Comparison of ENCODE assay signal across 23 mouse cellular contexts in genomic region chr3:59947294-59947950, GRCm38 (mm10). TPM values are rescaled to one million over a fixed set of nuclear protein-coding genes. Genes with fewer than 3 reads are reported as not detected.
DNase-seq lines count a peak whose midpoint lies in the region; ATAC-seq and TF ChIP-seq lines count a peak whose summit lies in the region.
"Had no signal": no experiment of that assay in that cellular context is flagged by ENCODE, and none has a peak within 500 bp of the region (broad histone marks: within the 10 kb centered on the region; RNA-seq: fewer than 3 reads in every experiment).

No protein-coding gene starts in this region.

- H3K9me3 ChIP-seq in midbrain, embryonic 12.5 days: no peaks in the 10 kb centered on the region
- no peaks in the 10 kb centered on the region for H3K9me3 ChIP-seq in midbrain, embryonic 15.5 days
- H3K9me3 ChIP-seq: forebrain, embryonic 10.5 days; limb, embryonic 12.5 days; liver, embryonic 12.5 days had no signal

- no peak overlapping the region for H3K4me3 ChIP-seq in midbrain, embryonic 12.5 days
- no peak overlapping the region for H3K4me3 ChIP-seq in midbrain, embryonic 15.5 days
- H3K4me3 ChIP-seq in cerebellum, adult 2 months (replicated peaks; ENCODE audit: insufficient read depth, low read depth, low read length): no peak overlapping the region
- H3K4me3 ChIP-seq: forebrain, embryonic 10.5 days; gastrocnemius, adult 2 months; limb, embryonic 12.5 days; liver, embryonic 12.5 days had no signal

- no peak for TF ChIP-seq CTCF in cerebellum, adult 2 months (IDR thresholded peaks at IDR 0.05; ENCODE audit: borderline replicate concordance, insufficient read depth, low read depth, low read length)

- no peaks in the 10 kb centered on the region for H3K27me3 ChIP-seq in midbrain, embryonic 12.5 days
- no peaks in the 10 kb centered on the region for H3K27me3 ChIP-seq in midbrain, embryonic 15.5 days (replicated peaks)
- H3K27me3 ChIP-seq in cerebellum, adult 2 months (ENCODE audit: control insufficient read depth, insufficient read depth, low read length): no peaks in the 10 kb centered on the region
- H3K27me3 ChIP-seq: limb, embryonic 12.5 days; liver, embryonic 12.5 days had no signal

- no peak for TF ChIP-seq POLR2A in cerebellum, adult 2 months (IDR thresholded peaks at IDR 0.05; ENCODE audit: borderline replicate concordance, insufficient read depth, low read length)

- ATAC-seq in cerebellum, adult (ENCODE audit: insufficient number of reproducible peaks, low FRiP score, low TSS enrichment): peak; percentile 65
- ATAC-seq in midbrain, embryonic 12.5 days (ENCODE audit: low FRiP score, low read depth): 0 out of 2 replicates have a peak, but pooled peaks have one; percentile 27
- ATAC-seq in midbrain, embryonic 15.5 days (replicated peaks): no peak
- ATAC-seq: activated CD4-positive, CD25-positive, alpha-beta regulatory T cell, adult 4 months; liver, embryonic 12.5 days had no signal

- H3K27ac ChIP-seq in midbrain, embryonic 12.5 days (replicated peaks): no peak overlapping the region
- no peak overlapping the region for H3K27ac ChIP-seq in midbrain, embryonic 15.5 days
- no peak overlapping the region for H3K27ac ChIP-seq in cerebellum, adult 2 months (ENCODE audit: insufficient read depth, low read length)
- H3K27ac ChIP-seq: forebrain, embryonic 10.5 days; gastrocnemius, adult 2 months; limb, embryonic 12.5 days; liver, embryonic 12.5 days had no signal

- no peak for DNase-seq in cerebellum, adult 8-10 months
- DNase-seq in cerebellum, adult 2 months: peak; percentile 6 to 27
- peak; percentile 10 to 18 for DNase-seq in cerebellum, postnatal 36 days
- DNase-seq in spleen, postnatal 36 days (ENCODE audit: low spot score in 2 of 2): no peak
- DNase-seq in right cerebral cortex, postnatal 25 days: no peak
- DNase-seq: adrenal gland, adult 8-10 months; gastrocnemius, adult 2 months; kidney, adult 11 months; kidney, postnatal 4 days; lung, adult 18-20 months; lung, postnatal 10 days had no signal

- 94% methylated on average over 10 of the region's 10 CpGs for WGBS in midbrain, embryonic 12.5 days
- WGBS in midbrain, embryonic 15.5 days: 94% methylated on average over 10 of the region's 10 CpGs
- WGBS in cerebellum, adult 2 months: 14% methylated on average over 10 of the region's 10 CpGs

- no peak overlapping the region for H3K9ac ChIP-seq in midbrain, embryonic 12.5 days (replicated peaks)
- no peak overlapping the region for H3K9ac ChIP-seq in midbrain, embryonic 15.5 days
- H3K9ac ChIP-seq: limb, embryonic 12.5 days; liver, embryonic 12.5 days had no signal

- no peaks in the 10 kb centered on the region for H3K4me1 ChIP-seq in midbrain, embryonic 12.5 days
- H3K4me1 ChIP-seq in midbrain, embryonic 15.5 days: no peaks in the 10 kb centered on the region
- H3K4me1 ChIP-seq in cerebellum, adult 2 months (ENCODE audit: control insufficient read depth, insufficient read depth, low read length): peaks cover 4% of the 10 kb centered on the region; the same call in 1 of the 2 replicates
- H3K4me1 ChIP-seq: forebrain, embryonic 10.5 days; limb, embryonic 12.5 days; liver, embryonic 12.5 days had no signal

- no peak overlapping the region for H3K4me2 ChIP-seq in midbrain, embryonic 12.5 days (replicated peaks)
- no peak overlapping the region for H3K4me2 ChIP-seq in midbrain, embryonic 15.5 days
- H3K4me2 ChIP-seq: limb, embryonic 12.5 days; liver, embryonic 12.5 days; midbrain, embryonic 11.5 days had no signal

- H3K36me3 ChIP-seq in midbrain, embryonic 12.5 days: no peaks in the 10 kb centered on the region
- H3K36me3 ChIP-seq in midbrain, embryonic 15.5 days (replicated peaks): no peaks in the 10 kb centered on the region
- H3K36me3 ChIP-seq: forebrain, embryonic 10.5 days; limb, embryonic 12.5 days; liver, embryonic 12.5 days had no signal

RNA-seq across cellular contexts. Expression of gene C130079G13Rik, which starts 22.4 kb away (rescaled TPM):
- not detected in 2 replicates for polyA plus RNA-seq in midbrain, embryonic 12.5 days (2016; fragmentation: Nextera tagmentation; extraction: Ambion mirVana)
- polyA plus RNA-seq in midbrain, embryonic 15.5 days (2015; fragmentation: Nextera tagmentation; extraction: Ambion mirVana): not detected in 2 replicates
- not detected in 2 replicates for polyA plus RNA-seq in cerebellum, adult 2 months (2012; rRNA removed)
- polyA plus RNA-seq: activated CD4-positive, CD25-positive, alpha-beta regulatory T cell, adult 4 months; embryonic facial prominence, embryonic 11.5 days; forebrain, embryonic 10.5 days; heart, embryonic 14.5 days; kidney, embryonic 16.5 days; limb, embryonic 12.5 days; liver, embryonic 12.5 days; midbrain, embryonic 11.5 days; thymus, postnatal 0 days had no signal

RNA-seq across cellular contexts. Expression of gene Aadacl2, which starts 59.1 kb away (rescaled TPM):
- not detected in 2 replicates for polyA plus RNA-seq in midbrain, embryonic 12.5 days (2016; fragmentation: Nextera tagmentation; extraction: Ambion mirVana)
- not detected in 2 replicates for polyA plus RNA-seq in midbrain, embryonic 15.5 days (2015; fragmentation: Nextera tagmentation; extraction: Ambion mirVana)
- polyA plus RNA-seq in cerebellum, adult 2 months (2012; rRNA removed): not detected in 2 replicates
- polyA plus RNA-seq: activated CD4-positive, CD25-positive, alpha-beta regulatory T cell, adult 4 months; embryonic facial prominence, embryonic 11.5 days; forebrain, embryonic 10.5 days; heart, embryonic 14.5 days; kidney, embryonic 16.5 days; limb, embryonic 12.5 days; liver, embryonic 12.5 days; midbrain, embryonic 11.5 days; thymus, postnatal 0 days had no signal

Comparison
In these comparisons a context has a peak if more than half of its experiments do, and no peak if none do; other contexts are left out.
1. DNase-seq: peak in cerebellum, adult 2 months (2 of 2) and cerebellum, postnatal 36 days (2 of 2); none in cerebellum, adult 8-10 months (single experiment), spleen, postnatal 36 days (0 of 2) and right cerebral cortex, postnatal 25 days (single experiment).